Mouse (Mus musculus): ENCODE measurements around the gene Tnfrsf14.
A peak's percentile ranks its signal among the peaks of the same experiment; 100 is the strongest.

Tnfrsf14 gene

GRCm38 (mm10) chr4:154880730-154881129, 47.6 kb downstream of the Tnfrsf14 start:
- peak; percentile 70 to 74 for DNase-seq (ENCODE audit: low spot score in 2 of 2)

GRCm38 (mm10) chr4:154877864-154878548, 50.4 kb downstream of the Tnfrsf14 start:
- DNase-seq (ENCODE audit: low spot score in 2 of 2): peak; percentile 93 to 99

GRCm38 (mm10) chr4:154873186-154873585, 55.2 kb downstream of the Tnfrsf14 start:
- DNase-seq (ENCODE audit: low spot score in 2 of 2): peak in 1 of 2 experiments; percentile 13
